Mouse (Mus musculus) midbrain, postnatal 0 days (tissue): ENCODE data around the gene Galnt18. TPM values are rescaled to one million over a fixed set of nuclear protein-coding genes. Genes with fewer than 3 reads are reported as not detected.

ENCODE experiments used
- ATAC-seq: fragments of 200-750 bp; cut with Nextera tagmentation; 2 replicates; pipeline ENCODE4 v1.8.0; 2017; ENCODE audit warnings: moderate number of reproducible peaks, mild to moderate bottlenecking, moderate TSS enrichment, moderate library complexity; ENCODE audit not compliant: low FRiP score
- DNase-seq: peaks from one replicate; pipeline ENCODE4 v3.0.0-alpha.2; 2015; ENCODE audit warnings: low spot score
- H3K27ac ChIP-seq: fragments of 300-500 bp; sonication (generic); 2 replicates; pipeline ENCODE4 v1.5.1; 2014; ENCODE audit warnings: low read depth, mild to moderate bottlenecking, low read length, mixed read lengths
- H3K27me3 ChIP-seq: fragments of 300-500 bp; sonication (generic); 2 replicates; pipeline ENCODE4 v1.6.1; 2014; ENCODE audit warnings: low read length, control low read depth, mixed read lengths; ENCODE audit not compliant: insufficient read depth
- H3K36me3 ChIP-seq: fragments of 300-500 bp; sonication (generic); 2 replicates; pipeline ENCODE4 v1.6.1; 2014; ENCODE audit warnings: low read length, control low read depth, mixed read lengths; ENCODE audit not compliant: insufficient read depth
- H3K4me1 ChIP-seq: fragments of 300-500 bp; sonication (generic); 2 replicates; pipeline ENCODE4 v1.6.1; 2014; ENCODE audit warnings: mild to moderate bottlenecking, control low read depth, antibody characterized with exemption, low read length, mixed read lengths; ENCODE audit not compliant: insufficient read depth
- H3K4me2 ChIP-seq: fragments of 300-500 bp; sonication (generic); 2 replicates; pipeline ENCODE4 v1.6.1; 2014; ENCODE audit warnings: low read depth, mild to moderate bottlenecking, low read length, mixed read lengths; ENCODE audit not compliant: poor library complexity, severe bottlenecking
- H3K4me3 ChIP-seq: fragments of 300-500 bp; sonication (generic); 2 replicates; pipeline ENCODE4 v1.5.1; 2014; ENCODE audit warnings: low read depth, mild to moderate bottlenecking, low read length, moderate library complexity
- H3K9ac ChIP-seq: fragments of 300-500 bp; sonication (generic); replicated peaks from 2 replicates; pipeline ENCODE4 v1.6.1; 2014; ENCODE audit warnings: mild to moderate bottlenecking, low read length, moderate library complexity, mixed read lengths; ENCODE audit not compliant: poor library complexity, severe bottlenecking
- H3K9me3 ChIP-seq: fragments of 300-500 bp; sonication (generic); 2 replicates; pipeline ENCODE4 v1.6.1; 2016; ENCODE audit warnings: low read length, control low read depth
- CTCF ChIP-seq: IDR thresholded peaks from 2 replicates; pipeline ENCODE4 v1.5.1; 2016; ENCODE audit warnings: antibody characterized with exemption, mild to moderate bottlenecking
- WGBS: fragments of 180-500 bp; shearing (Covaris S2); extraction: QIAGEN DNeasy Blood & Tissue Kit; methylation state at CpG from one replicate; pipeline ENCODE4 v1.1.7; 2014; 5-methylcytosine and 5-hydroxymethylcytosine counted together
- polyA plus RNA-seq: library from polyadenylated mRNA; unstranded; fragments of >200 nt; fragmentation: Nextera tagmentation; extraction: Ambion mirVana; gene quantifications from 2 replicates; pipeline ENCODE4 v1.2.1, GENCODE M21; 2015
- total RNA-seq: library from RNA; depleted of rRNA; stranded (reverse); fragments of >200 nt; gene quantifications from 2 replicates; pipeline ENCODE4 v1.2.3, GENCODE M21; 2014

Gene Galnt18
- total and polyA plus RNA-seq, 2 experiments from 2014 or later: 18.9 to 25.0 TPM

GRCm38 (mm10) chr7:111720511-111721307 lies 59.1 kb downstream of the Galnt18 start:
- H3K36me3 ChIP-seq: no peaks in the 10 kb centered on the region
- ATAC-seq (no peak), DNase-seq (peak; percentile 44)
- H3K27ac ChIP-seq: peak overlapping the region; percentile 55; the same call in 1 of the 2 replicates
- H3K4me2 ChIP-seq: no peak overlapping the region
- no peaks in the 10 kb centered on the region for H3K9me3 ChIP-seq
- H3K4me3 ChIP-seq: no peak overlapping the region
- no peaks in the 10 kb centered on the region for H3K27me3 ChIP-seq
- TF ChIP-seq CTCF: no peak
- H3K9ac ChIP-seq: no peak overlapping the region
- 0 out of 2 replicates have a peak, but pooled peaks cover 3% of the 10 kb centered on the region for H3K4me1 ChIP-seq
- WGBS: 68% methylated on average over 8 of the region's 8 CpGs

GRCm38 (mm10) chr7:111718900-111719299 lies 60.9 kb downstream of the Galnt18 start:
- Histone ChIP-seq H3K27me3 (no peaks in the 10 kb centered on the region), H3K36me3 (no peaks in the 10 kb centered on the region), H3K4me1 (0 out of 2 replicates have a peak, but pooled peaks cover 3% of the 10 kb centered on the region), H3K4me3 (no peak overlapping the region), H3K9ac (no peak overlapping the region), H3K4me2 (no peak overlapping the region), H3K9me3 (no peaks in the 10 kb centered on the region), H3K27ac (no peak overlapping the region)
- ATAC-seq (no peak), DNase-seq (no peak)
- TF ChIP-seq CTCF: no peak
- WGBS: 80% methylated on average over 4 of the region's 4 CpGs

- no peaks in the 10 kb centered on the region for H3K27me3 ChIP-seq
- DNase-seq (no peak), ATAC-seq (no peak)
- 0 out of 2 replicates have a peak, but pooled peaks cover 3% of the 10 kb centered on the region for H3K4me1 ChIP-seq
- H3K9ac ChIP-seq: no peak overlapping the region
- H3K4me3 ChIP-seq: no peak overlapping the region
- H3K27ac ChIP-seq: no peak overlapping the region
- 85% methylated on average over 5 of the region's 5 CpGs for WGBS
- H3K36me3 ChIP-seq: no peaks in the 10 kb centered on the region
- no peak for TF ChIP-seq CTCF
- H3K9me3 ChIP-seq: no peaks in the 10 kb centered on the region
- no peak overlapping the region for H3K4me2 ChIP-seq
Measured at GRCm38 (mm10) chr7:111714639-111715360, 65.0 kb downstream of the Galnt18 start.

- Histone ChIP-seq H3K4me1 (0 out of 2 replicates have a peak, but pooled peaks cover 2% of the 10 kb centered on the region), H3K9ac (no peak overlapping the region), H3K27ac (no peak overlapping the region), H3K9me3 (no peaks in the 10 kb centered on the region), H3K4me3 (no peak overlapping the region), H3K36me3 (no peaks in the 10 kb centered on the region), H3K27me3 (no peaks in the 10 kb centered on the region), H3K4me2 (no peak overlapping the region)
- WGBS: 81% methylated on average over 3 of the region's 3 CpGs
- ATAC-seq (no peak), DNase-seq (no peak)
- no peak for TF ChIP-seq CTCF
Measured at GRCm38 (mm10) chr7:111713828-111714600, 65.8 kb downstream of the Galnt18 start.

GRCm38 (mm10) chr7:111712797-111713196 lies 67.0 kb downstream of the Galnt18 start:
- ATAC-seq (no peak), DNase-seq (no peak)
- H3K4me3 ChIP-seq: no peak overlapping the region
- no peak overlapping the region for H3K27ac ChIP-seq
- H3K27me3 ChIP-seq: no peaks in the 10 kb centered on the region
- WGBS: 85% methylated on average over 4 of the region's 4 CpGs
- H3K4me1 ChIP-seq: 0 out of 2 replicates have a peak, but pooled peaks cover 2% of the 10 kb centered on the region
- H3K9ac ChIP-seq: no peak overlapping the region
- no peaks in the 10 kb centered on the region for H3K9me3 ChIP-seq
- TF ChIP-seq CTCF: no peak
- no peaks in the 10 kb centered on the region for H3K36me3 ChIP-seq
- H3K4me2 ChIP-seq: no peak overlapping the region
